Mouse (Mus musculus): ENCODE measurements around the gene Kank4.
"Not testable (repeated sequence)": the region's sequence is repeated elsewhere in the genome, so short reads cannot be mapped to it uniquely, and the experiment has no call there.

Kank4 gene

GRCm38 (mm10) chr4:98834782-98835181 is 17.4 kb upstream of the Kank4 start:
- in situ Hi-C loops (cut with MboI; ENCODE audit: unreplicated experiment in 2 of 2): no loop called here

DNA sequence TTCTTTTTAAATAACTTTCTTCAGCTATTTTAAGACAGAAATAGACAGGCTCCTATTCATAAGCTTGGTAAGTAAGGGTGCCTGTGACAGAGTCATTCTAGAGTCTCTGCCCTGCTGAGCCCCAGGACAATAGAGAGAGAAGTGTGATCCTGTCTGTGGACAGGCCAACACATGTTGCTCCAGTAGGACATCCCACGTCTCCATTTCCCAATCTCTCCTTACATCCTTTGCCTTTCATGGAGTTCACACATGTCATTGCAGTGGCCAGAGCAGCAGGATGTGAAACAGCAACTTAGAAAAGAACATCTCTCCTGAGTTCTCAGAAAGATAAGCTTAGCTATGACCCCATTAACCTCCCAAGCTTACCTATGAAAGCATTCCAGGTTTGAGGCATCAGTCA is 14.4 kb upstream of the Kank4 start:
- in situ Hi-C loops (cut with MboI; ENCODE audit: unreplicated experiment in 2 of 2): no loop called here

- in situ Hi-C loops (cut with MboI; ENCODE audit: unreplicated experiment in 2 of 2): no loop called here
Measured at GRCm38 (mm10) chr4:98826701-98827100, 9.4 kb upstream of the Kank4 start.

- in situ Hi-C loops (cut with MboI; ENCODE audit: unreplicated experiment in 2 of 2): not testable (repeated sequence)
Measured at GRCm38 (mm10) chr4:98823740-98824139, 6.4 kb upstream of the Kank4 start, which contains the start of gene I0C0044D17Rik. Gene I0C0044D17Rik, minus strand, starts transcription at chr4:98823840.

- in situ Hi-C loops (cut with MboI; ENCODE audit: unreplicated experiment in 2 of 2): no loop called here
Measured at GRCm38 (mm10) chr4:98823047-98823446, 5.7 kb upstream of the Kank4 start.

DNA sequence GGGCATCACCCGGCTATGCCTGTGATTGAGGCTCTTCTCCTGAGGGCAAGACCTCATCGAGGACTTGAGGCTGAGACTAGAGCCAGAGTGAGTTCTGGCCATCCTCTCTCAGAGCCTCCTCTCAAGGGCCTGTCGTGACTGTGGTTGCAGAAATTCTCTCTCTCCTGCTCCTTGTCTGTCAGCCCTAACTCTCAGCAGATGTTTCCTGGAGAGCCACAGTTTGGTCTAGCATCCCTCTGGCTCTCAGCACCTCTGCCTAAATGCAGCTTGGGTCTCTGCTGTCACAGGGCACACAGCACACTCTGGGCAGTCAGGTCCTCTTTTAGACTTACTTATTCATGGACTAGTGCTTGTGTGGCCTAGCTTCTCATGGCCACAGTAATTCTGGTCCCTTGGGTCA is 5.1 kb upstream of the Kank4 start:
- in situ Hi-C loops (cut with MboI; ENCODE audit: unreplicated experiment in 2 of 2): no loop called here

DNA sequence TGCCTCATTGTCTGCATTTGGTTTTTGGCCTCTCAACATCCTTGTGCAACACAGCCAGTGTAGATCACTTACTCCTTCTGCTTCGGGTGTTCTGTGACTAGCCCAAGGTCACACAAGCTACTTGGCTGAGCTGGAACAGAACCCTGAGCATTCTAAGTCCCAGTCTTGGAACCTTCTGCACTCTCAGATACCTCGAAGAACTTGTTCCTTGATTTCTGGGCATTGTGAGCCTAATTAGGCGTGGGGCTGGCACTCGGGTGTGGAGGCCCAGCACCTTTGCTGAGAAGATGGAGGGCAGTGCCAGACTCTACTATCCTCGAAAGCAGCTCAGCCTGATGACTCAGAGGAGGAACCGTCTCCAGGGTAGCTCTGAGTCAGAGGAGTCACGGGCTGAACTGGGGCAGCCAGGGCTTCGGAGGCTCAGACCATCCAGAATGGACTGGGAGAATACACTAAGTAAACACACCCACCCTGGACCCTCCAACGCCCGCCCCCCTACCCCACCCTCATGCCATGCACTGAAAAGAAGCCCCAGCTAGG is 1.9 kb upstream of the Kank4 start:
- in situ Hi-C loops (cut with MboI; ENCODE audit: unreplicated experiment in 2 of 2): no loop called here

DNA sequence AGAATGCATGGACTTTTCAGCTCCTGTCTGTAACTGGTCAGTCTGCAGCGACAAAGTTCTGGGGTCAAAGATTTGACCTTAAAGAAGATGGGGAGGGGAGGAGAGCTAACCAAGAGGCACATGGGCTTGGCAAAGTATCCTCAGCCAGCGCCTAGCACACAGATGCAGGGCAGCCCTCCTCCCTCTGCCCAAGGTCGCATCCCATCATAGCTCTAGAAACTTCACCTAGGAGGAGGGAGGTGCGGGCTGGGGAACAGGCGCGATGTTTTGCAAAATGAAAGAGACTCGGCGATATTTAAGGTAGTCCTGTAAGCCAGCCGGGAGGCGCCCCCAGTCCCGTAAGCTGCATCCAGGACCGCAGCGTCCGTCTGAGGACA is 542 bp downstream of the Kank4 start:
- in situ Hi-C loops (cut with MboI; ENCODE audit: unreplicated experiment in 2 of 2): no loop called here

GRCm38 (mm10) chr4:98806306-98806705 is 11.0 kb downstream of the Kank4 start:
- in situ Hi-C loops (cut with MboI; ENCODE audit: unreplicated experiment in 2 of 2): no loop called here

- in situ Hi-C loops (cut with MboI; ENCODE audit: unreplicated experiment in 2 of 2): no loop called here
Measured at GRCm38 (mm10) chr4:98805291-98806048, 11.9 kb downstream of the Kank4 start.

GRCm38 (mm10) chr4:98804476-98805134 is 12.7 kb downstream of the Kank4 start:
- in situ Hi-C loops (cut with MboI; ENCODE audit: unreplicated experiment in 2 of 2): no loop called here

DNA sequence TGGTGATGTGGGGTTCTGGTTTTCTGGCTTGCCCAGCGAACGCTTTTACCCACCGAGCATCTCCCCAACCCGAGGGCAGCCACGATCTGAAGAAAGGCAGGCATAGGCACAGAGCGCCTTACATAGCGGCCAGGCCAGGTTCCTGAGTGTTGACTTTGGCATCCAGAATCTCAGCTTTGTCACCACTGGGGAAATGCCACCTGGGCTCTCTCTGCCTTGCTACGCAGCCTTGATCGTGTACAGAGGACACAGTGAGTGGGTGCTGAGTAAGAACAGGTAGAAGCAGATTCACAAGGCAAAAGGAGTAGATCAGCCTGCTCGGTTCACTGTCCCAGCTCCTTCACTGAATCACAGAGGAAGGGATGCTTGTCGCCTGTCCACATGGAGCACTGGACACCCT is 15.6 kb downstream of the Kank4 start:
- in situ Hi-C loops (cut with MboI; ENCODE audit: unreplicated experiment in 2 of 2): no loop called here

DNA sequence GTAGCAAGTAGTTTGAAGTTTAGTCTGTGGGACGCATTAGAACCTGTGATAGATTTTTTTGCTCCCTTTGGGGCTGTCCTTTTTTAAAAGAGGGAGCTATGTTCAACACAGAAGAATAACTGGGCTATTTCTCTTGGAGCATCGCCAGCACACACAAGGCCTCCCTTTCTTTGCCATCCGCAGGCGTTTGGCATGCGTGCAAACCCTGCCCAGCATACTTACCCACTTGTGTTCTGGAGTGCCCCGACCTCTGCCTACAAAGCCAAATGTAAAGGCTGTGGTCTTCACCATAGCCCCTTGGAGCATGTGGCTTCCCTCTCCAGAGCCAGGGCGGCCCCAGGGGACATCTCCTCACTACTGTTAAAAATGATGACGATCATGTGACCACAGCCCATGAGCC is 16.5 kb downstream of the Kank4 start:
- in situ Hi-C loops (cut with MboI; ENCODE audit: unreplicated experiment in 2 of 2): no loop called here

GRCm38 (mm10) chr4:98796591-98797341 is 20.6 kb downstream of the Kank4 start:
- in situ Hi-C loops (cut with MboI; ENCODE audit: unreplicated experiment in 2 of 2): no loop called here

- in situ Hi-C loops (cut with MboI; ENCODE audit: unreplicated experiment in 2 of 2): no loop called here
Measured at GRCm38 (mm10) chr4:98795241-98795640, 22.1 kb downstream of the Kank4 start.

- in situ Hi-C loops (cut with MboI; ENCODE audit: unreplicated experiment in 2 of 2): no loop called here
Measured at GRCm38 (mm10) chr4:98793486-98793885, 23.9 kb downstream of the Kank4 start.

DNA sequence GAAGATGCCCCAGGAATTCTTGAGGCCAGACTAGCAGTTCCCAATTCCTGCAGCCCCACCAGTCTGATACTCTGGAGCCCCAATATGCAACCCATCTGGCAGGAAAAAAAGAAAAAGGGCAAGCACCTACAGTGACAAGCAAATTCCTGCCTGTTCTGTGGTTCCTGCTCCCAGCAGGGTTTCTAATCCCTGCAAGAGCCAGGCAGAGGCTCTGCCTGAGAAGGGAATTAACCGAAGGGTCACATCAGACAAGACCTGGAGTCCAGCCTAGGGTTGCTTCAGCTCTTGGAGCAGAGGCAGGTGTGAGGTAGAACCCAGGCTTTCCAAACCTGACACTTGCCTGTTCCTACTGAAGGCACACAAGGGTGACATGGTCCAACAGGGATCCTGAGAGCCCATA is 26.6 kb downstream of the Kank4 start:
- in situ Hi-C loops (cut with MboI; ENCODE audit: unreplicated experiment in 2 of 2): no loop called here

GRCm38 (mm10) chr4:98789861-98790311 is 27.5 kb downstream of the Kank4 start:
- in situ Hi-C loops (cut with MboI; ENCODE audit: unreplicated experiment in 2 of 2): no loop called here

- in situ Hi-C loops (cut with MboI; ENCODE audit: unreplicated experiment in 2 of 2): no loop called here
Measured at GRCm38 (mm10) chr4:98789133-98789765, 28.1 kb downstream of the Kank4 start.

DNA sequence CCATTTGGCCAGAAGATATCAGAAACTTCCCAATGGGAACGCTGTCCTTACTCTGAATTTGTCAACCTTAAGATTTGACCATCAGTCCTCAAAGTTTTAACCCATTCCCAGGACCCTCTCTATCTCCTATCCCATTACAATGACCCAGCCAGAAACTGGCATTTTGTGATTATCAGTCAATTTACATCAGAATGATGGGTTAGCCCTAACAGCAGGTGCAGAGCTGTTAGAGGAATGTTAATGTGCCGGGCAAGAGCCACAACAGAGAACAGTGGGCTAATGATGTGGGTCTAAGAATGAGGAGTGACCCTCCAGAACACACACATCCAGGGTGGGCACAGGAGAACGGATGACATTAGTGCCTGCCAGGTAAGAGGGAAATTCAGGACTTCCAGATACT is 31.1 kb downstream of the Kank4 start:
- in situ Hi-C loops (cut with MboI; ENCODE audit: unreplicated experiment in 2 of 2): no loop called here

DNA sequence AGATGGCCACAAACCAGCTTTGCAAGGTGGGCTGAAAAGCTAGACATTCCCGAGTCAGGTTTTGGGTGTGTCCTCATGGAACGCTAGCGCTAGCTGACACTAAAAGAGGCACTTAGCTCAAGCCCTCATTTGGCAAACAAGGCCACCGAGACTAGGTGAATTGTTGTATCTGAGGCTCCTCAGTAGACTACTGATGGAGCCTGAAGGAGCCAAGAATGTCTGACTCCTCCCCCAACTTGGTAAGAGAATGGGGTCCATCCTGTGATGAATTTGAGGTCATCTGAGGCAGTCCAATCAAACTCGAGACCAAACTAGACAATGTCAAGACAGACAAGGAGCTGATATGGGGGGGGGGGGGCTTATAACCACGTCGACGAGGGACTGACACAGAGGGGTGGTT is 31.5 kb downstream of the Kank4 start:
- in situ Hi-C loops (cut with MboI; ENCODE audit: unreplicated experiment in 2 of 2): no loop called here
